Mouse (Mus musculus) stomach, postnatal 0 days (tissue): Measurements from ENCODE around the gene Ssc4d. TPM values are rescaled to one million over a fixed set of nuclear protein-coding genes. Genes with fewer than 3 reads are reported as not detected.

Experiments used
- ATAC-seq: fragments of 200-750 bp; cut with Nextera tagmentation; 2 replicates; pipeline ENCODE4 v1.8.0; 2017; ENCODE audit not compliant: low FRiP score, low TSS enrichment
- DNase-seq: peaks from one replicate; pipeline ENCODE4 v3.0.0-alpha.2; 2016; ENCODE audit warnings: low spot score
- H3K27ac ChIP-seq: fragments of 300-500 bp; sonication (generic); replicated peaks from 2 replicates; pipeline ENCODE4 v1.5.1; 2014; ENCODE audit warnings: mild to moderate bottlenecking, control low read depth
- H3K27me3 ChIP-seq: fragments of 300-500 bp; sonication (generic); 2 replicates; pipeline ENCODE4 v1.6.1; 2014; ENCODE audit warnings: low read length; ENCODE audit not compliant: control insufficient read depth, insufficient read depth
- H3K36me3 ChIP-seq: fragments of 300-500 bp; sonication (generic); 2 replicates; pipeline ENCODE4 v1.6.1; 2014; ENCODE audit warnings: low read length, mixed read lengths; ENCODE audit not compliant: control insufficient read depth, insufficient read depth
- H3K4me1 ChIP-seq: fragments of 300-500 bp; sonication (generic); replicated peaks from 2 replicates; pipeline ENCODE4 v1.6.1; 2014; ENCODE audit warnings: antibody characterized with exemption; ENCODE audit not compliant: control insufficient read depth, insufficient read depth
- H3K4me2 ChIP-seq: fragments of 300-500 bp; sonication (generic); replicated peaks from 2 replicates; pipeline ENCODE4 v1.6.1; 2014; ENCODE audit warnings: low read depth, mild to moderate bottlenecking, control low read depth, moderate library complexity
- H3K4me3 ChIP-seq: fragments of 300-500 bp; sonication (generic); 2 replicates; pipeline ENCODE4 v1.5.1; 2014; ENCODE audit warnings: low read depth, low read length, control low read depth
- H3K9ac ChIP-seq: fragments of 300-500 bp; sonication (generic); 2 replicates; pipeline ENCODE4 v1.6.1; 2014; ENCODE audit warnings: mild to moderate bottlenecking, low read length, control low read depth, mixed read lengths
- H3K9me3 ChIP-seq: fragments of 300-500 bp; sonication (generic); 2 replicates; pipeline ENCODE4 v1.6.1; 2016; ENCODE audit warnings: low read length; ENCODE audit not compliant: control insufficient read depth
- CTCF ChIP-seq: IDR thresholded peaks from 2 replicates; pipeline ENCODE4 v1.5.1; 2016; ENCODE audit warnings: antibody characterized with exemption, low read depth, mild to moderate bottlenecking, moderate library complexity
- EP300 ChIP-seq: optimal IDR thresholded peaks from 2 replicates; pipeline ENCODE3; 2016; ENCODE audit warnings: antibody characterized with exemption
- WGBS: fragments of 180-500 bp; shearing (Covaris S2); extraction: QIAGEN DNeasy Blood & Tissue Kit; methylation state at CpG from one replicate; pipeline ENCODE4 v1.1.7; 2014; 5-methylcytosine and 5-hydroxymethylcytosine counted together
- polyA plus RNA-seq: library from polyadenylated mRNA; unstranded; fragments of >200 nt; fragmentation: Nextera tagmentation; extraction: Ambion mirVana; gene quantifications from 2 replicates; pipeline ENCODE4 v1.2.1, GENCODE M21; 2015

The Ssc4d gene
- polyA plus RNA-seq, 1 experiment from 2014 or later = 2.2 TPM

DNA sequence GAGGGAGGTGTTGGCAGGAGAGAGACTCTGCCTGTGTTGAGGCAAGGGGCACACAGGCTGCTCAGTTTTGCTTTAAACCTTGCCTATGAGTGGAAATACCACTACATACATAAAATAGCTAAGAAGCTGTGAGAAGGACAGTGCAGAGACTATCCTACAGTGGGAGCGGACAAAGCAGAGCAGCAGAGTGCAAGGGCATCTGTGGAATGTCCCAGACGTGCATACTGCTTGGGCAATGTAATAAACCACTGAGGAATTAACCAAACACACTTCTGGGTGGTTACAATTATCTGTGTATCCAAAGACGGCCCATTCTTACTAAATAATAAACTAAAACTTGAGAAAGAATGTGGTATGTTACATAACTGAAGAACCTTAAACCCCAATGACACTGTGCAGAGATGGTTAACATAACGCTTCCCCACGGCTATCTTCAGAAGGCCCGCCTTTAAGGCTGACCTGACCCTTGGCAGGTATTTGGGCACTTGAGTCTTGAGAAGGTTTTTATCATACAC, 58.2 kb downstream of the Ssc4d start:
- WGBS = 59% methylated on average over 6 of the region's 6 CpGs
- no peaks in the 10 kb centered on the region for H3K9me3 ChIP-seq
- H3K4me2 ChIP-seq = no peak overlapping the region
- H3K27me3 ChIP-seq = no peaks in the 10 kb centered on the region
- no peak overlapping the region for H3K9ac ChIP-seq
- DNase-seq = no peak
- H3K36me3 ChIP-seq = peaks cover 10% of the 10 kb centered on the region
- TF ChIP-seq EP300 (no peak), CTCF (no peak)
- ATAC-seq = no peak
- H3K4me3 ChIP-seq = no peak overlapping the region
- no peaks in the 10 kb centered on the region; the same call in 1 of the 2 replicates for H3K4me1 ChIP-seq
- no peak overlapping the region for H3K27ac ChIP-seq

DNA sequence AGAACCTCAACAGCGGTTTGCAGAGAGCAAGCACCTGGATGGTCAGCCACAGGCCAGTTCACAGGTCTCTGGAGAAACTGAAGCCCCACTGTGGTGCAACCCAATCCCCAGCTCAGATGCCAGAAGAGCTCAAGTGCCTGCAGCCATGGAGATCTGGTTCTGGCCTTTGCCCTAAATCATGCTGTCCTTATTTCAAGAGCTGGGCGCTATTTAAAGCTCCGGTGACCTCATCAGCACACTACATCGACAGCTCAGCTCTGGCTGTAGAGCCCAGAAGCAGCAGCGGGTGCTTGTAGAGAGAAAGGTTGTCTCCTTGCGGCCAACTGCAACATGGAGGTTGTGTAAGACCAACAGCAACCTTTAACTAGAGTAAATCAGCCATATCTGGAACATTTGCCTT, 60.2 kb downstream of the Ssc4d start:
- Histone ChIP-seq H3K27me3 (no peaks in the 10 kb centered on the region), H3K4me2 (no peak overlapping the region), H3K4me3 (no peak overlapping the region), H3K9me3 (no peaks in the 10 kb centered on the region), H3K27ac (no peak overlapping the region), H3K4me1 (no peaks in the 10 kb centered on the region; the same call in 1 of the 2 replicates), H3K9ac (no peak overlapping the region), H3K36me3 (peaks cover 21% of the 10 kb centered on the region)
- TF ChIP-seq EP300 (no peak), CTCF (no peak)
- WGBS = 73% methylated on average over 6 of the region's 6 CpGs
- no peak for DNase-seq
- no peak; the same call in 1 of the 2 replicates for ATAC-seq

DNA sequence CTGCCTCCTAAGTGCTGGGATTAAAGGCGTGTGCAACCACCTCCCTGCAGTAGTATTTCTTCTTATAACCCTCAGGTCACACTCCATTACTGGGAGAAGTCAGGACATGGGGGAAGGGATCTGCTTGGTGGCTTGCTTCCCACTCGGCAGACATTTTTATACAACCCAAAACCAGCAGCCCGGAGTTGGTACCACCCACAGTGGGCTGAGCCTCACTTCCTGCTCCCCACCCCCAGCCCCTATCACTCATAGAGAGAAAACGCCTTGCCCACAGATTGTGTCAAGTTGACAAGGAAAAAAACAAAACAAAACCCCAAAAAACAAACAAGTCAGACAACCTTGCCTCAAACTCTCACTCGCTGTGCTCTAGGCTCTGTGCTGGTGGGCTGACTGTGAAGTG, 61.1 kb downstream of the Ssc4d start:
- no peaks in the 10 kb centered on the region; the same call in 1 of the 2 replicates for H3K4me1 ChIP-seq
- no peak overlapping the region for H3K27ac ChIP-seq
- H3K4me2 ChIP-seq = no peak overlapping the region
- H3K9ac ChIP-seq = no peak overlapping the region
- peaks cover 24% of the 10 kb centered on the region for H3K36me3 ChIP-seq
- DNase-seq (no peak), ATAC-seq (no peak)
- H3K9me3 ChIP-seq = no peaks in the 10 kb centered on the region
- TF ChIP-seq EP300 (no peak), CTCF (no peak)
- no peaks in the 10 kb centered on the region for H3K27me3 ChIP-seq
- WGBS = 69% methylated on average over 5 of the region's 5 CpGs
- H3K4me3 ChIP-seq = no peak overlapping the region

DNA sequence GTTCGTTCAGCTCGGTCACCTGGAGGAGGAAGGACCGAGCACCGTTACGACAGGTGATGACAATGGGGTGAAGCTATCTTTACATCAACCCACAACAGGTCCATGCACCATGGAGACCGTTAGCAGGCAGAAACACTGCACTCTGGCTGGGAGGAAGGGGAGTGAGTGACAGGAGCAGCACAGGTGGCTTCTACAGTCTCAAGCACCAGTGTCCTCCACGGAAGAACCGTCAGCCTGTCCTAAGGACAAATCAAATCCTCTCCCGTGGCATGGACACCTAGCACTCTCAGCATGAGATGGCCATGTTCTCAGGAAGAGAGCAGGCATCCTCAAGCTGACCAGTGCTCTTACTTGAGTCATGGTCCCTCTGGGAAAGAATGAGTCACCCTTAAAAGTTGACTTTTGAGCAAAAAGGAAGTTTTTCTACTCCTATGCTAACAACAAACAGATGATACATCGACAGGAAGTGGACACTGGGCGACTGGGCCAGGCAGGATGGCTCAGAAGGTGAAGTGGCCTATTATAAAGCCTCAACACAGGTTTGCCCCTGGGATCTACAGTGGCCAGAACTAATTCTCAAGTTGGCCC, 62.6 kb downstream of the Ssc4d start:
- no peak for ATAC-seq
- H3K27me3 ChIP-seq = no peaks in the 10 kb centered on the region
- no peak overlapping the region for H3K27ac ChIP-seq
- peaks cover 29% of the 10 kb centered on the region for H3K36me3 ChIP-seq
- no peak for DNase-seq
- H3K9ac ChIP-seq = no peak overlapping the region
- no peak overlapping the region for H3K4me3 ChIP-seq
- no peak overlapping the region for H3K4me2 ChIP-seq
- WGBS = 86% methylated on average over 11 of the region's 11 CpGs
- H3K4me1 ChIP-seq = no peaks in the 10 kb centered on the region; the same call in 1 of the 2 replicates
- H3K9me3 ChIP-seq = no peaks in the 10 kb centered on the region
- TF ChIP-seq CTCF (no peak), EP300 (no peak)

DNA sequence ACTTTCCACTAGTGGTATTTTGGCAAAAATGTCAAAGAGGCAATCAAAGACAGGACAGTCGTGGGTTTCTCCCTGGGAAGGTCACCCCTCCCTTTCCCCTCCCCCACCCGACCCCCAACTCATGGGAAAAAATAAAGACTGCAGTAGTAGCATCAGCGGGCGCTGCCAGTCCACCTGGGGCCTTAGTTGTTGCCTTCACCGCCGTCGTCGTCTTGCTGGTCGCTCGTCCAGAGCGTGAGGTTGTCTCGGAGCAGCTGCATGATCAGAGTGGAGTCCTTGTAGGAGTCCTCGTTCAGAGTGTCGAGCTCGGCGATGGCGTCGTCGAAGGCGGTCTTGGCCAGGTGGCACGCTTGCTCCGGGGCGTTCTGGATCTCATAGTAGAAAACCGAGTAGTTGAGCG, 63.5 kb downstream of the Ssc4d start:
- no peak for ATAC-seq
- no peaks in the 10 kb centered on the region for H3K9me3 ChIP-seq
- no peak overlapping the region for H3K4me2 ChIP-seq
- no peak overlapping the region for H3K9ac ChIP-seq
- peaks cover 29% of the 10 kb centered on the region for H3K36me3 ChIP-seq
- H3K4me1 ChIP-seq = no peaks in the 10 kb centered on the region; the same call in 1 of the 2 replicates
- DNase-seq = no peak
- 90% methylated on average over 25 of the region's 25 CpGs for WGBS
- H3K27me3 ChIP-seq = no peaks in the 10 kb centered on the region
- H3K4me3 ChIP-seq = no peak overlapping the region
- no peak for TF ChIP-seq EP300
- no peak for TF ChIP-seq CTCF
- no peak overlapping the region for H3K27ac ChIP-seq

Other genes with a start within 250 kb of the Ssc4d start
- 37.4 and 46.4 TPM in 2 replicates for gene Tmem120a, start 230.1 kb downstream of the Ssc4d start, polyA plus RNA-seq
- 0.10 and 0.27 TPM in 2 replicates for gene Styxl1, start 196.1 kb downstream of the Ssc4d start, polyA plus RNA-seq
- gene Mdh2, start 196.1 kb downstream of the Ssc4d start, polyA plus RNA-seq = 445 and 469 TPM in 2 replicates
- gene Srrm3, start 167.6 kb downstream of the Ssc4d start, polyA plus RNA-seq = 0.67 TPM in 2 replicates
- 1,235 and 1,355 TPM in 2 replicates for gene Hspb1, start 86.6 kb downstream of the Ssc4d start, polyA plus RNA-seq
- 86.0 and 89.2 TPM in 2 replicates for gene Ywhag, start 39.9 kb downstream of the Ssc4d start, polyA plus RNA-seq
- gene Zp3, start 5.6 kb upstream of the Ssc4d start, polyA plus RNA-seq = 0.07 TPM in 1 of 2 replicates, not detected in the other
- gene Dtx2, start 20.3 kb upstream of the Ssc4d start, polyA plus RNA-seq = 13.5 and 16.2 TPM in 2 replicates
- gene Upk3b, start 64.0 kb upstream of the Ssc4d start, polyA plus RNA-seq = 22.8 and 27.7 TPM in 2 replicates
- gene Upk3bl, start 80.0 kb upstream of the Ssc4d start, polyA plus RNA-seq = 27.4 and 56.0 TPM in 2 replicates
- gene Rasa4, start 109.4 kb upstream of the Ssc4d start, polyA plus RNA-seq = 4.0 and 4.7 TPM in 2 replicates
- 171 TPM in 2 replicates for gene Polr2j, start 142.1 kb upstream of the Ssc4d start, polyA plus RNA-seq
- 8.5 and 9.2 TPM in 2 replicates for gene Lrwd1, start 161.5 kb upstream of the Ssc4d start, polyA plus RNA-seq
- gene Alkbh4, start 161.6 kb upstream of the Ssc4d start, polyA plus RNA-seq = 9.4 and 10.3 TPM in 2 replicates
- gene Orai2, start 196.2 kb upstream of the Ssc4d start, polyA plus RNA-seq = 6.7 and 7.2 TPM in 2 replicates
- gene Prkrip1, start 224.4 kb upstream of the Ssc4d start, polyA plus RNA-seq = 30.6 and 34.1 TPM in 2 replicates